Comparison of ENCODE assay signal across 8 mouse cellular contexts in the genomic region with DNA sequence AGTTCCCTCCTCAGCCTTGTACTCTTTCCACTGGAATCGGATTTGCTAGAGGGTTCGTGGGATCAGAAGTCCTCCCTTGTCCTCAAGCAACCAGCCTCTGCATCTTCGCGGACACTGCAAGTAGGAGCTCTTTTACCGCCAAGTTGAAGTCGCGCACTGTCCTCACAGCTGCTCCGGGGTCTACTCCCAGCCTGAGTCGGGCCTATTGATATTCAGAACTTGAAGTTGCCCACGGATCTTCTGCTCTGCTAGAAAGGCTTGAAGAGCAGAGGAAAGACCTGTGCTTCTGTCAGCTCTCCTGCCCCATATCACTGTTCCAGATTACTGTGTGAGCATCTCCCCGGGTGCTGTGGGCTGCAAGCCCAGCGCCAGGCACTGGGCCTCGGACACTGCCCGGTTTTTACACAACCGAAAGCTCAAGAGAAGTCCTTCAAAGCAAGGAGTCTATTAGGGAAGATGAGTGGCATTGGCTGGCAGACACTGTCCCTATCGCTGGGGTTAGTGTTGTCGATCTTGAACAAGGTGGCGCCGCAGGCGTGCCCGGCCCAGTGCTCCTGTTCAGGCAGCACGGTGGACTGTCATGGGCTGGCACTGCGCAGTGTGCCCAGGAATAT. TPM values are rescaled to one million over a fixed set of nuclear protein-coding genes. Genes with fewer than 3 reads are reported as not detected.
DNase-seq lines count a peak whose midpoint lies in the region; ATAC-seq and TF ChIP-seq lines count a peak whose summit lies in the region.

No protein-coding gene starts in this region.

- H3K27me3 ChIP-seq in heart, embryonic 12.5 days (replicated peaks) = peaks cover 6% of the 10 kb centered on the region; the same call in 1 of the 2 replicates
- H3K27me3 ChIP-seq in midbrain, embryonic 15.5 days (replicated peaks) = no peaks in the 10 kb centered on the region

- peak overlapping the region; percentile 78 for H3K27ac ChIP-seq in heart, embryonic 12.5 days (ENCODE audit: poor library complexity, severe bottlenecking)
- peak overlapping the region; percentile 69; the same call in 1 of the 2 replicates for H3K27ac ChIP-seq in layer of hippocampus, adult 2 months
- peak overlapping the region; percentile 24; the same call in 1 of the 2 replicates for H3K27ac ChIP-seq in midbrain, embryonic 15.5 days

- peaks cover 25% of the 10 kb centered on the region for H3K4me1 ChIP-seq in heart, embryonic 12.5 days (replicated peaks)
- peaks cover 33% of the 10 kb centered on the region for H3K4me1 ChIP-seq in midbrain, embryonic 15.5 days

- no peak for ATAC-seq in heart, embryonic 12.5 days (ENCODE audit: insufficient number of reproducible peaks, low FRiP score)
- ATAC-seq in midbrain, embryonic 15.5 days (replicated peaks) = peak; percentile 24

- peak overlapping the region; percentile 81 for H3K9ac ChIP-seq in heart, embryonic 12.5 days
- H3K9ac ChIP-seq in midbrain, embryonic 15.5 days = peak overlapping the region; percentile 68

- H3K4me3 ChIP-seq in heart, embryonic 12.5 days = peak overlapping the region; percentile 72
- peak overlapping the region; percentile 76 for H3K4me3 ChIP-seq in layer of hippocampus, adult 2 months
- peak overlapping the region; percentile 77 for H3K4me3 ChIP-seq in midbrain, embryonic 15.5 days

- whole genome bisulfite sequencing in heart, embryonic 12.5 days = 1% methylated on average over 23 of the region's 23 CpGs
- WGBS in midbrain, embryonic 15.5 days = 1% methylated on average over 23 of the region's 23 CpGs

- no peak for DNase-seq in heart, postnatal 4 days
- DNase-seq in ZHBTc4 (ENCODE audit: low read depth, low spot score) = peak; percentile 42
- DNase-seq in frontal cortex, postnatal 25 days (ENCODE audit: low spot score in 2 of 2) = peak; percentile 11 to 17
- DNase-seq in layer of hippocampus, adult 2 months (ENCODE audit: low spot score in 2 of 2) = no peak
- DNase-seq in ovary, adult 18-20 months (ENCODE audit: low spot score) = no peak
- DNase-seq in thymus, postnatal 0 days (ENCODE audit: low spot score) = no peak

- TF ChIP-seq CTCF in layer of hippocampus, adult 2 months (conservative IDR thresholded peaks at IDR 0.05) = no peak

- peak overlapping the region; percentile 94 for H3K4me2 ChIP-seq in heart, embryonic 12.5 days
- peak overlapping the region; percentile 91 for H3K4me2 ChIP-seq in midbrain, embryonic 15.5 days

- no peaks in the 10 kb centered on the region for H3K9me3 ChIP-seq in heart, embryonic 12.5 days (replicated peaks)
- H3K9me3 ChIP-seq in midbrain, embryonic 15.5 days = no peaks in the 10 kb centered on the region

- H3K36me3 ChIP-seq in heart, embryonic 12.5 days = no peaks in the 10 kb centered on the region
- no peaks in the 10 kb centered on the region for H3K36me3 ChIP-seq in midbrain, embryonic 15.5 days (replicated peaks)

RNA-seq across cellular contexts. Expression of a gene that starts 1.8 kb away (rescaled TPM):
- 70.5 and 83.3 TPM in 2 replicates for polyA plus RNA-seq in heart, embryonic 12.5 days (2016; fragmentation: Nextera tagmentation; extraction: Ambion mirVana)
- total RNA-seq in heart, postnatal 4 days (2021) = 10 to 100 TPM; 16.3 to 19.2 TPM
- total RNA-seq in layer of hippocampus, adult 2 months (2021) = 10 to 100 TPM; 36.8 to 42.5 TPM
- 23.1 and 25.4 TPM in 2 replicates for polyA plus RNA-seq in midbrain, embryonic 15.5 days (2015; fragmentation: Nextera tagmentation; extraction: Ambion mirVana)
- polyA plus RNA-seq in thymus, postnatal 0 days (2015; fragmentation: Nextera tagmentation; extraction: Ambion mirVana) = 0.69 and 1.1 TPM in 2 replicates

Comparison
In these comparisons a context has a peak if more than half of its experiments do, and no peak if none do; other contexts are left out.
1. H3K27ac ChIP-seq: peak in every context shown above with its lines; median percentile 78 in heart, embryonic 12.5 days; 69 in layer of hippocampus, adult 2 months; 24 in midbrain, embryonic 15.5 days.
2. DNase-seq: peak in ZHBTc4 (single experiment) and frontal cortex, postnatal 25 days (2 of 2); none in heart, postnatal 4 days (single experiment), layer of hippocampus, adult 2 months (0 of 2), ovary, adult 18-20 months (single experiment) and thymus, postnatal 0 days (single experiment).
3. RNA of a gene that starts 1.8 kb away (polyA plus RNA-seq): 70.5 to 83.3 TPM in heart, embryonic 12.5 days and 23.1 to 25.4 TPM in midbrain, embryonic 15.5 days; 0.69 to 1.1 TPM in thymus, postnatal 0 days; every median in the first group is over 10 times any median in the second.
4. Peak in every context shown above with its lines, with median percentiles within 50 percentile points of each other: H3K4me3 ChIP-seq.